Mouse (Mus musculus): Measurements from ENCODE around the gene Cysrt1.

- no peak for TF ChIP-seq TAL1 (IDR thresholded peaks at IDR 0.05; ENCODE audit: low read length)
- no peak for TF ChIP-seq GATA1 (IDR thresholded peaks at IDR 0.05; ENCODE audit: low read length)
Observed at GRCm38 (mm10) chr2:25267746-25268309, 25.6 kb upstream of the Cysrt1 start.

All from erythroblast, embryonic 14.5 days (primary cell).